Mouse (Mus musculus) forebrain, embryonic 13.5 days (tissue): ENCODE data around the gene Utp11. TPM values are rescaled to one million over a fixed set of nuclear protein-coding genes. Genes with fewer than 3 reads are reported as not detected.

ENCODE experiments used
- ATAC-seq: fragments of 200-750 bp; cut with Nextera tagmentation; 2 replicates; pipeline ENCODE4 v1.8.0; 2017
- H3K27ac ChIP-seq: fragments of 300-500 bp; sonication (generic); 2 replicates; pipeline ENCODE4 v1.5.1; 2015; ENCODE audit warnings: inconsistent platforms, mild to moderate bottlenecking, moderate library complexity
- H3K27me3 ChIP-seq: fragments of 300-500 bp; sonication (generic); 2 replicates; pipeline ENCODE4 v1.6.1; 2015; ENCODE audit warnings: mild to moderate bottlenecking, inconsistent platforms
- H3K36me3 ChIP-seq: fragments of 300-500 bp; sonication (generic); 2 replicates; pipeline ENCODE4 v1.6.1; 2015; ENCODE audit warnings: mild to moderate bottlenecking, inconsistent platforms; ENCODE audit not compliant: poor library complexity, severe bottlenecking
- H3K4me1 ChIP-seq: fragments of 300-500 bp; sonication (generic); 2 replicates; pipeline ENCODE4 v1.6.1; 2015; ENCODE audit warnings: inconsistent platforms
- H3K4me2 ChIP-seq: fragments of 300-500 bp; sonication (generic); 2 replicates; pipeline ENCODE4 v1.6.1; 2015; ENCODE audit warnings: inconsistent platforms, mild to moderate bottlenecking, moderate library complexity
- H3K4me3 ChIP-seq: fragments of 300-500 bp; sonication (generic); 2 replicates; pipeline ENCODE4 v1.5.1; 2015; ENCODE audit warnings: mild to moderate bottlenecking, inconsistent platforms
- H3K9ac ChIP-seq: fragments of 300-500 bp; sonication (generic); 2 replicates; pipeline ENCODE4 v1.6.1; 2015; ENCODE audit warnings: mild to moderate bottlenecking, inconsistent platforms
- H3K9me3 ChIP-seq: fragments of 300-500 bp; sonication (generic); replicated peaks from 2 replicates; pipeline ENCODE4 v1.6.1; 2016; ENCODE audit warnings: inconsistent platforms
- WGBS: fragments of 180-500 bp; shearing (Covaris S2); methylation state at CpG from one replicate; pipeline ENCODE4 v1.1.7; 2015; 5-methylcytosine and 5-hydroxymethylcytosine counted together
- microRNA counts: library from miRNA; unstranded; fragments of <30 nt; microRNA quantifications from one replicate; lab custom pipeline; 2016
- microRNA-seq: library from miRNA; unstranded; fragments of <30 nt; microRNA quantifications from one replicate; pipeline ENCODE4, GENCODE M21; 2016
- polyA plus RNA-seq: library from polyadenylated mRNA; unstranded; fragments of >200 nt; fragmentation: Nextera tagmentation; extraction: Ambion mirVana; gene quantifications from 2 replicates; pipeline ENCODE4 v1.2.1, GENCODE M21; 2015

Gene Utp11
- polyA plus RNA-seq, 1 experiment from 2014 or later: 59.1 TPM

GRCm38 (mm10) chr4:124643859-124644258 lies 49.5 kb downstream of the Utp11 start:
- no peak overlapping the region for H3K4me3 ChIP-seq
- 95% methylated on average over 9 of the region's 9 CpGs for WGBS
- no peak for ATAC-seq
- H3K36me3 ChIP-seq: no peaks in the 10 kb centered on the region
- H3K27me3 ChIP-seq: peaks cover 25% of the 10 kb centered on the region; the same call in 1 of the 2 replicates
- H3K4me1 ChIP-seq: peaks cover 28% of the 10 kb centered on the region
- no peak overlapping the region for H3K9ac ChIP-seq
- no peak overlapping the region for H3K27ac ChIP-seq
- H3K9me3 ChIP-seq: no peaks in the 10 kb centered on the region
- H3K4me2 ChIP-seq: no peak overlapping the region

GRCm38 (mm10) chr4:124639715-124640114 lies 53.7 kb downstream of the Utp11 start:
- Histone ChIP-seq H3K4me2 (peak overlapping the region; percentile 14; the same call in 1 of the 2 replicates), H3K27me3 (peaks cover 19% of the 10 kb centered on the region; the same call in 1 of the 2 replicates), H3K4me1 (0 out of 2 replicates have a peak, but pooled peaks cover 12% of the 10 kb centered on the region), H3K4me3 (no peak overlapping the region), H3K36me3 (no peaks in the 10 kb centered on the region), H3K9me3 (no peaks in the 10 kb centered on the region), H3K9ac (no peak overlapping the region), H3K27ac (no peak overlapping the region)
- no peak for ATAC-seq
- 27% methylated on average over 12 of the region's 12 CpGs for WGBS

- Histone ChIP-seq H3K27ac (no peak overlapping the region), H3K36me3 (no peaks in the 10 kb centered on the region), H3K4me2 (no peak overlapping the region), H3K9ac (no peak overlapping the region), H3K4me3 (no peak overlapping the region), H3K27me3 (peaks cover 6% of the 10 kb centered on the region; the same call in 1 of the 2 replicates), H3K9me3 (no peaks in the 10 kb centered on the region), H3K4me1 (no peaks in the 10 kb centered on the region)
- WGBS: 6% methylated on average over 9 of the region's 9 CpGs
- no peak for ATAC-seq
These were observed 60.1 kb downstream of the Utp11 start for GRCm38 (mm10) chr4:124633281-124633680.

- no peak overlapping the region for H3K4me2 ChIP-seq
- 79% methylated on average over 10 of the region's 10 CpGs for WGBS
- H3K9ac ChIP-seq: no peak overlapping the region
- no peak for ATAC-seq
- no peak overlapping the region for H3K4me3 ChIP-seq
- H3K27me3 ChIP-seq: 0 out of 2 replicates have a peak, but pooled peaks cover 2% of the 10 kb centered on the region
- H3K36me3 ChIP-seq: no peaks in the 10 kb centered on the region
- no peaks in the 10 kb centered on the region for H3K9me3 ChIP-seq
- no peak overlapping the region; the same call in 1 of the 2 replicates for H3K27ac ChIP-seq
- H3K4me1 ChIP-seq: no peaks in the 10 kb centered on the region
These were observed 60.5 kb downstream of the Utp11 start for GRCm38 (mm10) chr4:124632856-124633255.

GRCm38 (mm10) chr4:124631456-124631855 lies 61.9 kb downstream of the Utp11 start:
- 63% methylated on average over 4 of the region's 4 CpGs for WGBS
- no peak for ATAC-seq

More at GRCm38 (mm10) chr4:124631456-124631855, 61.9 kb downstream of the Utp11 start:
- Histone ChIP-seq H3K27me3 (no peaks in the 10 kb centered on the region), H3K36me3 (no peaks in the 10 kb centered on the region), H3K9me3 (no peaks in the 10 kb centered on the region), H3K4me1 (peaks cover 6% of the 10 kb centered on the region), H3K4me3 (no peak overlapping the region), H3K9ac (no peak overlapping the region), H3K4me2 (no peak overlapping the region), H3K27ac (no peak overlapping the region)

MicroRNA genes within 50 kb of the gene (microRNA counts, 519-probe panel; counts per million panel counts)
- 177 counts per million, percentile 53 among the panel's probes with 10 or more counts for microRNA mmu-miR-697 (lab: Ali Mortazavi, UCI)

Small RNA genes lying within 50 kb of the gene (microRNA-seq; reads per million reads assigned to microRNA genes)
- gene Gm24721: not detected
- not detected for gene Mir697

Other genes with a start within 250 kb of the Utp11 start
- gene 3100002H09Rik, start 82.8 kb downstream of the Utp11 start, polyA plus RNA-seq: 0.84 and 1.0 TPM in 2 replicates
- 12.0 and 13.2 TPM in 2 replicates for gene Pou3f1, start 36.8 kb downstream of the Utp11 start, polyA plus RNA-seq
- 2.6 and 3.2 TPM in 2 replicates for gene Fhl3, start 7.1 kb upstream of the Utp11 start, polyA plus RNA-seq
- 169 and 177 TPM in 2 replicates for gene Sf3a3, start 21.2 kb upstream of the Utp11 start, polyA plus RNA-seq
- 25.8 and 25.9 TPM in 2 replicates for gene Inpp5b, start 48.2 kb upstream of the Utp11 start, polyA plus RNA-seq
- 15.8 and 16.4 TPM in 2 replicates for gene Mtf1, start 108.5 kb upstream of the Utp11 start, polyA plus RNA-seq
- gene Yrdc, start 157.1 kb upstream of the Utp11 start, polyA plus RNA-seq: 45.8 and 51.4 TPM in 2 replicates
- 59.2 and 63.6 TPM in 2 replicates for gene 1110065P20Rik, start 157.6 kb upstream of the Utp11 start, polyA plus RNA-seq
- gene Maneal, start 168.6 kb upstream of the Utp11 start, polyA plus RNA-seq: 5.1 and 5.7 TPM in 2 replicates
- 0.94 and 1.2 TPM in 2 replicates for gene Epha10, start 187.3 kb upstream of the Utp11 start, polyA plus RNA-seq
- gene 9930104L06Rik, start 243.4 kb upstream of the Utp11 start, polyA plus RNA-seq: 13.9 and 16.3 TPM in 2 replicates
- 172 and 179 TPM in 2 replicates for gene Cdca8, start 245.7 kb upstream of the Utp11 start, polyA plus RNA-seq